Mouse (Mus musculus) ovary, postnatal 10 days (tissue): Measurements from ENCODE around the gene 4931429L15Rik.

Source experiments
- DNase-seq: peaks from one replicate; pipeline ENCODE4 v3.0.0; 2022; ENCODE audit warnings: low spot score

The 4931429L15Rik gene

DNA sequence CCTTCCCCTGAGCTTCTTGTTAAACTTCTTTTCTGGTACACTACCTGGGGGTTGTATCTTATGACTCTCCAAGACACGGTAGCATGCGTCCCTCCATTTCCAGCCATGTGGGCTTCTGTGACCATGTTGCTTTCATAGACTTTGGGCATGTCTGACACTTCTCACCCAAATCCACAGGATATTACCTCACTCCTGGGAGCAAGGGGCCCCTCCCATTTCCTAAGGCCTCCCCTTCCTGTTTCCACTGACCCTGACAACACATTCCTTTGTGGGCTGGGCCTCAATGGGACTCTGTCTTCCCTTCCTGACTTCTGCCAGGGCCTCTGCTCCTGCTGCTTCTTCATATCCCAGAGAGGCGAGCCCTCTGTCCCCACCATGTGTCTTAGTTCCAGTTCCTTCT lies 62.2 kb downstream of the 4931429L15Rik start:
- no peak for DNase-seq

DNA sequence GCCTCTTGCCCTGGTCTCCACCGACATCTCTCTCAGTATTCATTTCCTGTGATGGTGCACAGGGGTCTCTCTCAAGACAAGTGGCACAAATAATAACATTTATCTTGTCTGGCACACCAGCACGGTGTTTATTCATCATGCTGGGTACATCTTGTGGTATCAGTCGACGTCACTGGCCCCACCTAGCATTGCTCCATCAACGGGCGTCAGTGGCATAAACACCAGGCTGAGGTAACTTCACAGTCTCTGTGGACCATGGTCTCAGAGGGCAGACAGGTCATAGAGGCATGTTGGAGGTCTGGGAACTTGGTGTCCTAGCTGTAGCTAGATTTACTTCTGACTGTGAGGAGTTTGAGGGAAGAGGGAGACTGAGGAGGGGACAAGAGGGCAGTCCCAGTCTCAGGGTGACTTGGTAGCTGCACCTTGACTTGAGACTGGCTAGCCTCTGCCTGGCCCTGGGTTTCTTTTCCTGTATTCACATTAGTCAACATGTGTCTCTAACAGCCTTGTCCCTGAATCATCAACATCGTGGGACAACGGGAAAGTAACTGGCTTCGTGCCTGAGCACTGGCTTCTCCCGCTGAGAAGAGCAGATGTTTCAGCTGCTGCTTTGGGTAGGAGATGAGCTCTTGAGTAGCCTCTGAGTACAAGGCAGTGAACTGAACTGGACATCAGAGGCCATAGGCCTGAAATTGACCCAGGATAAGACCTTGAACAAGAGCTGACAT lies 63.0 kb downstream of the 4931429L15Rik start:
- no peak for DNase-seq

DNA sequence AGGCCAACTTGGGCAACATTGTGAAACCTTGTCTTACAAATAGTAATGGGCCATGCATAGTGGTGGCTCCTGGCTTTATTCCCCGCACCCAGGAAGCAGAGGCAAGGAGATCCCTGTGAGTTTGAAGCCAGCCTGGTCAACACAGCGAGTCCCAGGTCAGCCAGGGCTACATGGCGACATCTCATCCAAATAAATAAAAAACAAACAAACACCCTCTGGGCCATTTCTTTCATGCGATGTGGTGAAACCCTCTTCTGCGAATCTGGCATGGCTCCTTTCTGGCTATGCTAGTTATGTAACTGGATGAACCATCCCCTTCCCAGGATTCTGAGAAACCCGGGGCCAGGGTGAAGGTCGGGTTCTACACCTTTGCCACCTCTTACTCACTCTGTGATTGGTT lies 63.6 kb downstream of the 4931429L15Rik start:
- no peak for DNase-seq
